Mouse (Mus musculus): ENCODE data around the gene Ddi2.

DNA sequence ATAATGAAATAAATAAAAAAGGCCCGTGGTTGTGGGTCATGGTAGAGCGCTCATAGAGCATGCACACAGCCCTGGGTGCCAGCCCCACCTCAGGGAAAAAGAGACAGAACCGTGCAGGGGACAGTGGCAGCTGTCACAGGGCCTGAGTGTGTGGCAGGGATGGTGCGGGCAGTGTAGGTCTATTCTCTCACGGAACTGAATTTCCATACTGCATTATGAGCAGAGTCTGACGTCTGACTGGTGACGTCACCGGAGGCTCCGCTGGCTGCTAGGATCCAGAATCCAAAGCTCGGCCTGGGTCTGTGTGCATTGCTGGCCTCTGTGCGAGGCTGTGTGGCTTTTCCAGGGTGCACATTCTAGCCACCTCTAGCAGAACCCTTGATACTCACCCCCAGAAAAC is 62.3 kb downstream of the Ddi2 start:
- TF ChIP-seq POLR2A (IDR thresholded peaks at IDR 0.05; ENCODE audit: borderline replicate concordance, low read depth, low read length) (no peak), CTCF (IDR thresholded peaks at IDR 0.05; ENCODE audit: low read depth, low read length) (no peak)

Data from bone marrow macrophage, adult 2 months (primary cell).